Comparison of ENCODE assay signal across 8 mouse cellular contexts in the genomic region with DNA sequence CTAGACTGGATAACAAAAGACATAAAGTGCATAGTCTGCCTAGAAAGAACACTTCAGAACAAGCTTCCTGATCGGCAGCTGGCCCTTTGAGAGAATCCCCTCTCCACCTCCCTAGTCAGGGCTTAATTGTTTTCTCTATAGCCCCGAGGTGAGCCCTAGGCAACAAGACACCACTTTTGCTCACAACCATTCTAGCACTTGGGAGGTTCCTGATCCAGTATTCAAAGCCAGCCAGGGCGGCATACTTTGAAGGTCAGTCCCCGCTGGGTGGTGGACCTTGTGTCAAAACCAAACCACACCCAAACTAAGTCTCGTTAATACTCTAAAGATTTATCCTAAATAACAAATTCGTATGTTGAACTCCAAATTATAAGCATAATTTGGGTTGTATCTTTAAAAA. TPM values are rescaled to one million over a fixed set of nuclear protein-coding genes. Genes with fewer than 3 reads are reported as not detected.
DNase-seq lines count a peak whose midpoint lies in the region; ATAC-seq and TF ChIP-seq lines count a peak whose summit lies in the region.

No protein-coding gene starts in this region.

- peak overlapping the region; percentile 87 for H3K4me3 ChIP-seq in testis, adult 2 months (ENCODE audit: control insufficient read depth, low read depth, low read length)
- H3K4me3 ChIP-seq in forebrain, embryonic 10.5 days: peak overlapping the region; percentile 75
- H3K4me3 ChIP-seq in liver, embryonic 11.5 days (ENCODE audit: low read depth, low read length): peak overlapping the region; percentile 69
- peak overlapping the region; percentile 78 for H3K4me3 ChIP-seq in stomach, postnatal 0 days (ENCODE audit: low read depth, low read length)

- peak overlapping the region; percentile 86 for H3K9ac ChIP-seq in liver, embryonic 11.5 days (ENCODE audit: low read depth, low read length)
- H3K9ac ChIP-seq in stomach, postnatal 0 days (ENCODE audit: low read length): no peak overlapping the region; the same call in 1 of the 2 replicates

- no peak for TF ChIP-seq POLR2A in testis, adult 2 months (IDR thresholded peaks at IDR 0.05; ENCODE audit: control insufficient read depth, low read depth, low read length)

- no peaks in the 10 kb centered on the region for H3K27me3 ChIP-seq in testis, adult 2 months (ENCODE audit: control insufficient read depth, insufficient read depth, low read length)
- H3K27me3 ChIP-seq in forebrain, embryonic 10.5 days (ENCODE audit: poor library complexity, severe bottlenecking): no peaks in the 10 kb centered on the region
- H3K27me3 ChIP-seq in liver, embryonic 11.5 days (replicated peaks; ENCODE audit: control insufficient read depth, insufficient read depth, low read length): no peaks in the 10 kb centered on the region
- H3K27me3 ChIP-seq in stomach, postnatal 0 days (ENCODE audit: control insufficient read depth, insufficient read depth, low read length): no peaks in the 10 kb centered on the region

- H3K4me2 ChIP-seq in liver, embryonic 11.5 days: peak overlapping the region; percentile 68
- peak overlapping the region; percentile 69 for H3K4me2 ChIP-seq in stomach, postnatal 0 days (replicated peaks; ENCODE audit: low read depth)

- no peaks in the 10 kb centered on the region for H3K9me3 ChIP-seq in forebrain, embryonic 10.5 days
- no peaks in the 10 kb centered on the region for H3K9me3 ChIP-seq in liver, embryonic 11.5 days (ENCODE audit: control insufficient read depth, low read length)
- no peaks in the 10 kb centered on the region for H3K9me3 ChIP-seq in stomach, postnatal 0 days (ENCODE audit: control insufficient read depth, low read length)

- DNase-seq in testis, postnatal 14 days (ENCODE audit: low spot score): no peak
- no peak for DNase-seq in forebrain, embryonic 10.5 days (ENCODE audit: extremely low spot score, low spot score)
- DNase-seq in liver, embryonic 11.5 days (ENCODE audit: low spot score): no peak
- no peak for DNase-seq in stomach, postnatal 0 days (ENCODE audit: low spot score)
- DNase-seq in right cerebral cortex, postnatal 36 days (ENCODE audit: low spot score in 2 of 2): no peak
- no peak for DNase-seq in kidney, postnatal 36 days
- DNase-seq in frontal cortex, postnatal 10 days (ENCODE audit: low spot score in 2 of 2): no peak

- no peaks in the 10 kb centered on the region for H3K36me3 ChIP-seq in testis, adult 2 months (ENCODE audit: control insufficient read depth, insufficient read depth, low read length)
- H3K36me3 ChIP-seq in forebrain, embryonic 10.5 days (replicated peaks): no peaks in the 10 kb centered on the region
- H3K36me3 ChIP-seq in liver, embryonic 11.5 days (ENCODE audit: control insufficient read depth, insufficient read depth, low read length): no peaks in the 10 kb centered on the region; the same call in 1 of the 2 replicates
- H3K36me3 ChIP-seq in stomach, postnatal 0 days (ENCODE audit: control insufficient read depth, insufficient read depth, low read length): no peaks in the 10 kb centered on the region

- WGBS in forebrain, embryonic 10.5 days: 13% methylated on average over 6 of the region's 6 CpGs
- WGBS in liver, embryonic 11.5 days: 21% methylated on average over 6 of the region's 6 CpGs
- 16% methylated on average over 6 of the region's 6 CpGs for WGBS in stomach, postnatal 0 days

- no peak for TF ChIP-seq CTCF in testis, adult 2 months (IDR thresholded peaks at IDR 0.05; ENCODE audit: control insufficient read depth, insufficient read depth, insufficient replicate concordance, low read depth, low read length)
- TF ChIP-seq CTCF in stomach, postnatal 0 days (IDR thresholded peaks at IDR 0.05; ENCODE audit: low read depth): no peak

- no peak; the same call in 1 of the 2 replicates for ATAC-seq in liver, embryonic 11.5 days (replicated peaks; ENCODE audit: low FRiP score)
- ATAC-seq in stomach, postnatal 0 days (ENCODE audit: low FRiP score, low TSS enrichment): no peak

- H3K4me1 ChIP-seq in testis, adult 2 months (ENCODE audit: control insufficient read depth, insufficient read depth, low read length): peaks cover 4% of the 10 kb centered on the region
- H3K4me1 ChIP-seq in forebrain, embryonic 10.5 days: peaks cover 61% of the 10 kb centered on the region
- peaks cover 26% of the 10 kb centered on the region for H3K4me1 ChIP-seq in liver, embryonic 11.5 days (replicated peaks; ENCODE audit: control insufficient read depth, insufficient read depth, low read length)
- H3K4me1 ChIP-seq in stomach, postnatal 0 days (replicated peaks; ENCODE audit: control insufficient read depth, insufficient read depth): peaks cover 4% of the 10 kb centered on the region; the same call in 1 of the 2 replicates

- TF ChIP-seq EP300 in stomach, postnatal 0 days (optimal IDR thresholded peaks at IDR 0.05): no peak

- H3K27ac ChIP-seq in testis, adult 2 months (ENCODE audit: control insufficient read depth, insufficient read depth, low read depth, low read length): no peak overlapping the region
- H3K27ac ChIP-seq in forebrain, embryonic 10.5 days: peak overlapping the region; percentile 97
- H3K27ac ChIP-seq in liver, embryonic 11.5 days (ENCODE audit: low read depth, low read length): peak overlapping the region; percentile 77
- no peak overlapping the region for H3K27ac ChIP-seq in stomach, postnatal 0 days (replicated peaks)

RNA-seq across cellular contexts. Expression of a gene that starts 38.6 kb away (rescaled TPM):
- 0.30 and 0.44 TPM in 2 replicates for polyA plus RNA-seq in testis, adult 2 months (2012; rRNA removed)
- polyA plus RNA-seq in forebrain, embryonic 10.5 days (2016; fragmentation: Nextera tagmentation; extraction: Ambion mirVana): 4.0 and 5.8 TPM in 2 replicates
- 0.49 and 0.55 TPM in 2 replicates for polyA plus RNA-seq in liver, embryonic 11.5 days (2014; fragmentation: Nextera tagmentation; extraction: Ambion mirVana)
- 0.18 TPM in 2 replicates for polyA plus RNA-seq in stomach, postnatal 0 days (2015; fragmentation: Nextera tagmentation; extraction: Ambion mirVana)

RNA-seq across cellular contexts. Expression of a gene that starts 39.1 kb away (rescaled TPM):
- 1.2 and 1.4 TPM in 2 replicates for polyA plus RNA-seq in testis, adult 2 months (2012; rRNA removed)
- 66.8 and 79.2 TPM in 2 replicates for polyA plus RNA-seq in forebrain, embryonic 10.5 days (2016; fragmentation: Nextera tagmentation; extraction: Ambion mirVana)
- polyA plus RNA-seq in liver, embryonic 11.5 days (2014; fragmentation: Nextera tagmentation; extraction: Ambion mirVana): 88.9 and 91.0 TPM in 2 replicates
- polyA plus RNA-seq in stomach, postnatal 0 days (2015; fragmentation: Nextera tagmentation; extraction: Ambion mirVana): 36.7 and 38.6 TPM in 2 replicates

Comparison
In these comparisons a context has a peak if more than half of its experiments do, and no peak if none do; other contexts are left out.
1. H3K27ac ChIP-seq: peak in forebrain, embryonic 10.5 days (single experiment) and liver, embryonic 11.5 days (single experiment); none in testis, adult 2 months (single experiment) and stomach, postnatal 0 days (single experiment).
2. RNA of a gene that starts 39.1 kb away (polyA plus RNA-seq): 88.9 to 91.0 TPM in liver, embryonic 11.5 days, 66.8 to 79.2 TPM in forebrain, embryonic 10.5 days and 36.7 to 38.6 TPM in stomach, postnatal 0 days; 1.2 to 1.4 TPM in testis, adult 2 months; every median in the first group is over 10 times any median in the second.
3. Peak in every context shown above with its lines, with median percentiles within 50 percentile points of each other: H3K4me3 ChIP-seq.